8 mouse cellular contexts compared by ENCODE assay signal in genomic region chr10:5922294-5922828, GRCm38 (mm10). TPM values are rescaled to one million over a fixed set of nuclear protein-coding genes. Genes with fewer than 3 reads are reported as not detected.
DNase-seq lines count a peak whose midpoint lies in the region; ATAC-seq and TF ChIP-seq lines count a peak whose summit lies in the region.

Gene Rgs17, minus strand, starts transcription at chr10:5922400.

- H3K9me3 ChIP-seq in kidney, embryonic 14.5 days (ENCODE audit: control insufficient read depth, low read length), result no peaks in the 10 kb centered on the region
- no peaks in the 10 kb centered on the region for H3K9me3 ChIP-seq in hindbrain, postnatal 0 days (ENCODE audit: low read length)
- H3K9me3 ChIP-seq in limb, embryonic 13.5 days, result no peaks in the 10 kb centered on the region
- H3K9me3 ChIP-seq in neural tube, embryonic 11.5 days (ENCODE audit: control insufficient read depth, low read length), result no peaks in the 10 kb centered on the region

- peak within 1 kb of the TSS; percentile 100 for H3K4me2 ChIP-seq in kidney, embryonic 14.5 days (replicated peaks; ENCODE audit: low read depth, low read length)
- H3K4me2 ChIP-seq in hindbrain, postnatal 0 days (ENCODE audit: low read depth, low read length), result peak within 1 kb of the TSS; percentile 80
- peak within 1 kb of the TSS; percentile 99 for H3K4me2 ChIP-seq in limb, embryonic 13.5 days (replicated peaks)
- peak within 1 kb of the TSS; percentile 99 for H3K4me2 ChIP-seq in neural tube, embryonic 11.5 days (ENCODE audit: low read depth)

- no peak for TF ChIP-seq CTCF in gastrocnemius, adult 2 months (IDR thresholded peaks at IDR 0.05)
- no peak for TF ChIP-seq CTCF in hindbrain, postnatal 0 days (IDR thresholded peaks at IDR 0.05; ENCODE audit: low read depth)

- peak within 1 kb of the TSS; percentile 51; the same call in 1 of the 2 replicates for H3K9ac ChIP-seq in kidney, embryonic 14.5 days (ENCODE audit: low read depth, low read length)
- H3K9ac ChIP-seq in hindbrain, postnatal 0 days (replicated peaks; ENCODE audit: low read length), result peak within 1 kb of the TSS; percentile 85
- peak within 1 kb of the TSS; percentile 64 for H3K9ac ChIP-seq in limb, embryonic 13.5 days
- peak within 1 kb of the TSS; percentile 75 for H3K9ac ChIP-seq in neural tube, embryonic 11.5 days (ENCODE audit: low read length)

- no peaks in the 10 kb centered on the region for H3K36me3 ChIP-seq in kidney, embryonic 14.5 days (ENCODE audit: control insufficient read depth, insufficient read depth, low read length)
- H3K36me3 ChIP-seq in hindbrain, postnatal 0 days (ENCODE audit: insufficient read depth, low read length), result no peaks in the 10 kb centered on the region
- no peaks in the 10 kb centered on the region for H3K36me3 ChIP-seq in limb, embryonic 13.5 days
- no peaks in the 10 kb centered on the region for H3K36me3 ChIP-seq in neural tube, embryonic 11.5 days (ENCODE audit: control insufficient read depth, insufficient read depth, low read length)

- intact Hi-C loops in gastrocnemius, adult 2 months (cut with DNase I), result no loop called here

- peak; percentile 95 for ATAC-seq in kidney, embryonic 14.5 days (ENCODE audit: low FRiP score, low TSS enrichment)
- peak; percentile 93 for ATAC-seq in hindbrain, postnatal 0 days
- peak; percentile 93 for ATAC-seq in limb, embryonic 13.5 days (ENCODE audit: low FRiP score, low read depth)
- peak; percentile 93 for ATAC-seq in neural tube, embryonic 11.5 days (ENCODE audit: insufficient read depth, low FRiP score, low TSS enrichment)

- H3K27ac ChIP-seq in kidney, embryonic 14.5 days (ENCODE audit: low read depth, low read length), result no peak within 1 kb of the TSS
- H3K27ac ChIP-seq in gastrocnemius, adult 2 months, result no peak within 1 kb of the TSS
- peak within 1 kb of the TSS; percentile 67 for H3K27ac ChIP-seq in hindbrain, postnatal 0 days
- no peak within 1 kb of the TSS for H3K27ac ChIP-seq in limb, embryonic 13.5 days
- H3K27ac ChIP-seq in neural tube, embryonic 11.5 days (ENCODE audit: low read depth, low read length), result no peak within 1 kb of the TSS

- DNase-seq in kidney, adult 18-20 months, result no peak
- DNase-seq in cerebellum, postnatal 36 days, result peak; percentile 60 to 74
- peak; percentile 31 for DNase-seq in gastrocnemius, adult 2 months
- DNase-seq in hindbrain, postnatal 0 days (ENCODE audit: low spot score), result peak; percentile 89
- peak; percentile 84 for DNase-seq in neural tube, embryonic 11.5 days (ENCODE audit: low spot score)
- peak; percentile 45 for DNase-seq in urinary bladder, postnatal 14 days (ENCODE audit: low spot score)

- no peaks in the 10 kb centered on the region for H3K4me1 ChIP-seq in kidney, embryonic 14.5 days (ENCODE audit: control insufficient read depth, insufficient read depth, low read length)
- H3K4me1 ChIP-seq in hindbrain, postnatal 0 days (ENCODE audit: insufficient read depth, low read length), result 0 out of 2 replicates have a peak, but pooled peaks cover 4% of the 10 kb centered on the region
- H3K4me1 ChIP-seq in limb, embryonic 13.5 days, result peaks cover 11% of the 10 kb centered on the region
- H3K4me1 ChIP-seq in neural tube, embryonic 11.5 days (ENCODE audit: control insufficient read depth, insufficient read depth, low read length), result no peaks in the 10 kb centered on the region

- H3K27me3 ChIP-seq in kidney, embryonic 14.5 days (ENCODE audit: control insufficient read depth, insufficient read depth, low read length), result peaks cover 7% of the 10 kb centered on the region; the same call in 1 of the 2 replicates
- H3K27me3 ChIP-seq in hindbrain, postnatal 0 days (ENCODE audit: insufficient read depth, low read length), result no peaks in the 10 kb centered on the region
- peaks cover 47% of the 10 kb centered on the region for H3K27me3 ChIP-seq in limb, embryonic 13.5 days
- H3K27me3 ChIP-seq in neural tube, embryonic 11.5 days (ENCODE audit: control insufficient read depth, insufficient read depth, low read length), result no peaks in the 10 kb centered on the region

- under 1% methylated on average over 22 of the region's 35 CpGs for WGBS in kidney, embryonic 14.5 days
- WGBS in hindbrain, postnatal 0 days, result under 1% methylated on average over 18 of the region's 35 CpGs
- whole genome bisulfite sequencing in limb, embryonic 13.5 days, result under 1% methylated on average over 19 of the region's 35 CpGs
- WGBS in neural tube, embryonic 11.5 days, result 0% methylated on average over 32 of the region's 35 CpGs

- peak within 1 kb of the TSS; percentile 67 for H3K4me3 ChIP-seq in kidney, embryonic 14.5 days (ENCODE audit: low read length)
- H3K4me3 ChIP-seq in gastrocnemius, adult 2 months, result peak within 1 kb of the TSS; percentile 67
- H3K4me3 ChIP-seq in hindbrain, postnatal 0 days (ENCODE audit: low read length), result peak within 1 kb of the TSS; percentile 86
- H3K4me3 ChIP-seq in limb, embryonic 13.5 days, result peak within 1 kb of the TSS; percentile 62
- H3K4me3 ChIP-seq in neural tube, embryonic 11.5 days (ENCODE audit: low read depth, low read length), result peak within 1 kb of the TSS; percentile 67

RNA-seq across cellular contexts. Expression of gene Rgs17, which starts in this region (rescaled TPM):
- polyA plus RNA-seq in kidney, embryonic 14.5 days (2014; fragmentation: Nextera tagmentation; extraction: Ambion mirVana), result 0.64 and 1.9 TPM in 2 replicates
- under 1 TPM in 1 of 2 experiments, not detected in 1; 0.11 TPM for total RNA-seq in gastrocnemius, adult 2 months (2021)
- total RNA-seq in hindbrain, postnatal 0 days (2014; rRNA removed), result 33.5 and 34.4 TPM in 2 replicates
- polyA plus RNA-seq in hindbrain, postnatal 0 days (2015; fragmentation: Nextera tagmentation; extraction: Ambion mirVana), result 51.4 and 53.0 TPM in 2 replicates
- 0.79 and 0.86 TPM in 2 replicates for polyA plus RNA-seq in limb, embryonic 13.5 days (2015; fragmentation: Nextera tagmentation; extraction: Ambion mirVana)
- polyA plus RNA-seq in neural tube, embryonic 11.5 days (2014; fragmentation: Nextera tagmentation; extraction: Ambion mirVana), result 2.0 and 3.1 TPM in 2 replicates

Comparison
In these comparisons a context has a peak if more than half of its experiments do, and no peak if none do; other contexts are left out.
1. RNA of gene Rgs17 (total RNA-seq): 33.5 to 34.4 TPM in hindbrain, postnatal 0 days; 0.11 TPM in gastrocnemius, adult 2 months; every median in the first group is over 10 times any median in the second.
2. RNA of gene Rgs17 (polyA plus RNA-seq): 51.4 to 53.0 TPM in hindbrain, postnatal 0 days; 2.0 to 3.1 TPM in neural tube, embryonic 11.5 days, 0.79 to 0.86 TPM in limb, embryonic 13.5 days and 0.64 to 1.9 TPM in kidney, embryonic 14.5 days; every median in the first group is over 10 times any median in the second.
3. Peak in DNase-seq and H3K4me3 ChIP-seq in gastrocnemius, adult 2 months; RNA of the gene not detected or under 1 TPM.
4. Peak in ATAC-seq, H3K4me3 ChIP-seq, H3K9ac ChIP-seq and H3K4me2 ChIP-seq in limb, embryonic 13.5 days; RNA of the gene not detected or under 1 TPM.
5. Peak in every context shown above with its lines, with median percentiles within 50 percentile points of each other: ATAC-seq, H3K4me2 ChIP-seq, H3K4me3 ChIP-seq and H3K9ac ChIP-seq.